Mouse (Mus musculus) cortical plate, adult 2 months (tissue): ENCODE data around the gene Pcbp1. TPM values are rescaled to one million over a fixed set of nuclear protein-coding genes. Genes with fewer than 3 reads are reported as not detected.
A peak's percentile ranks its signal among the peaks of the same experiment; 100 is the strongest.

Experiments
- H3K27ac ChIP-seq: fragments of 200-500 bp; 2 replicates; pipeline ENCODE4 v1.5.1; 2012; ENCODE audit warnings: low read length, control low read depth, inconsistent platforms; ENCODE audit not compliant: insufficient read depth
- H3K4me1 ChIP-seq: fragments of 200-500 bp; 2 replicates; pipeline ENCODE4 v1.6.1; 2011; ENCODE audit warnings: low read length; ENCODE audit not compliant: control insufficient read depth, insufficient read depth
- H3K4me3 ChIP-seq: fragments of 200-500 bp; 2 replicates; pipeline ENCODE4 v1.5.1; 2011; ENCODE audit warnings: mild to moderate bottlenecking, low read length, control low read depth; ENCODE audit not compliant: insufficient read depth
- CTCF ChIP-seq: fragments of 200-500 bp; IDR thresholded peaks from 2 replicates; pipeline ENCODE4 v1.5.1; 2011; ENCODE audit warnings: mild to moderate bottlenecking, control low read depth, low read length; ENCODE audit not compliant: insufficient read depth; ENCODE audit errors: extremely low read depth
- POLR2A ChIP-seq: fragments of 200-500 bp; IDR thresholded peaks from 2 replicates; pipeline ENCODE4 v1.6.1; 2011; ENCODE audit warnings: mild to moderate bottlenecking, low read length, control low read depth; ENCODE audit not compliant: insufficient read depth; ENCODE audit errors: extremely low read depth
- polyA plus RNA-seq: library from polyadenylated mRNA; depleted of rRNA; stranded (reverse); fragments of >200 nt; gene quantifications from 2 replicates; pipeline ENCODE4 v1.2.3, GENCODE M21; 2012

Pcbp1 gene
- polyA plus RNA-seq, 1 experiment: 165 TPM

GRCm38 (mm10) chr6:86487358-86488148, 38.6 kb downstream of the Pcbp1 start:
- H3K4me1 ChIP-seq: peaks cover 6% of the 10 kb centered on the region
- peak overlapping the region; percentile 11 for H3K4me3 ChIP-seq
- TF ChIP-seq POLR2A (peak; percentile 85), CTCF (no peak)

DNA sequence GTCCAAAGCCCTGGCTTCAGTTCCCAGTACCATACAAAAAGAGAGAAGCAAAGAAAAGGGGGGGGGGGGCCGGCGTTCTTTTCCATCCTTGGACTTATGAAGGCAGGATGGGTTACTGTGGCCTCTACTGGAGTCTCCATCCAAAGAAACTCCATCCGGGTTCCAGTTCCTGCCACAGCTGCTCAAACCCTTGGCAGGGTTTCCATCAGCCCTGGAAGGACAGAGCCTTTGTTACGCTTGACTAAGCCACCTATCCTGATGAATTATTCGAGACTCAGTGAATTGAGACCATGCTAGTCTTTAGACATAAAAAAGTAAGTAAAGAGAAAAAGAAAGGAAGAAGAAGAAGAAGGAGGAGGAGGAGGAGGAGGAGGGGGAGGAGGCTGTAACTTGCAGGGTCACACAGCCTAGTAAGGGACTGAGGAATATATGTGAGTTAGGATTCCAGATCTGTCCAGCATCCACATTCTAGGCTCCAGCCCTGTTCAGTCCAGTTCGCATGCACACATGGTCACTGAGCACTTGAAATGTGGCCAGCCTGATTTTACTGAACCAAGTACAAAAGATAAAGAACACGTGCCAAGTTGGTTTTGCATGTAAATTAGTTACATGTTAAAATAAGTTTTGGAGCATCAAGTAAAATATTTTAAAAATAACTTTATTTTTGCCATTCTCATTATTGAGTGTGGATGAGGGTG, 40.0 kb downstream of the Pcbp1 start:
- H3K4me1 ChIP-seq: peaks cover 6% of the 10 kb centered on the region
- H3K27ac ChIP-seq: no peak overlapping the region
- H3K4me3 ChIP-seq: no peak overlapping the region
- TF ChIP-seq CTCF (no peak), POLR2A (no peak)

More at GRCm38 (mm10) chr6:86487358-86488148, 38.6 kb downstream of the Pcbp1 start:
- H3K27ac ChIP-seq: peak overlapping the region; percentile 90

DNA sequence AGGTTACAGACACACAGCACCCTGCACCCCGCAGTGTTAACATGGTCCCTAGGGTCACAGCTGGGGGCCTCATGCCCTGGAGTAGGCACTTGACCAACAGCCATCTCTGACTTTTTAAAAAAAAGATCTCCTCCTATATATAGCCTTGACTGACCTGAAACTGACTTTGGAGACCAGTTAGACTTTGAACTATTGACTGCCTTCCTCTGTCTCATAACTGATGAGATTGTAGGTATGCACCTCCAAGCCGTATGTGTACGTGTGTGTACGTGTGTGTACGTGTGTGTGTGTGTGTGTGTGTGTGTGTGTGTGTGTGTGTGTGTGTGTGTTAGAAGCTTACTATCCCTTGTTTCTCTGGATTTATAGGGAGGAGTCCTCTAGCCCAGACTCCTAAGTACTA, 44.2 kb downstream of the Pcbp1 start:
- TF ChIP-seq POLR2A (no peak), CTCF (no peak)
- H3K4me1 ChIP-seq: no peaks in the 10 kb centered on the region; the same call in 1 of the 2 replicates

GRCm38 (mm10) chr6:86480189-86480831, 45.8 kb downstream of the Pcbp1 start:
- no peak for TF ChIP-seq CTCF
- no peak for TF ChIP-seq POLR2A
- H3K27ac ChIP-seq: peak overlapping the region; percentile 63

More for the DNA sequence above, 44.2 kb downstream of the Pcbp1 start:
- no peak overlapping the region for H3K27ac ChIP-seq
- H3K4me3 ChIP-seq: no peak overlapping the region

GRCm38 (mm10) chr6:86479816-86480188, 46.3 kb downstream of the Pcbp1 start:
- TF ChIP-seq POLR2A (no peak), CTCF (no peak)
- no peak overlapping the region for H3K4me3 ChIP-seq
- H3K27ac ChIP-seq: no peak overlapping the region
- no peaks in the 10 kb centered on the region; the same call in 1 of the 2 replicates for H3K4me1 ChIP-seq

More at GRCm38 (mm10) chr6:86480189-86480831, 45.8 kb downstream of the Pcbp1 start:
- H3K4me1 ChIP-seq: no peaks in the 10 kb centered on the region; the same call in 1 of the 2 replicates
- H3K4me3 ChIP-seq: no peak overlapping the region

DNA sequence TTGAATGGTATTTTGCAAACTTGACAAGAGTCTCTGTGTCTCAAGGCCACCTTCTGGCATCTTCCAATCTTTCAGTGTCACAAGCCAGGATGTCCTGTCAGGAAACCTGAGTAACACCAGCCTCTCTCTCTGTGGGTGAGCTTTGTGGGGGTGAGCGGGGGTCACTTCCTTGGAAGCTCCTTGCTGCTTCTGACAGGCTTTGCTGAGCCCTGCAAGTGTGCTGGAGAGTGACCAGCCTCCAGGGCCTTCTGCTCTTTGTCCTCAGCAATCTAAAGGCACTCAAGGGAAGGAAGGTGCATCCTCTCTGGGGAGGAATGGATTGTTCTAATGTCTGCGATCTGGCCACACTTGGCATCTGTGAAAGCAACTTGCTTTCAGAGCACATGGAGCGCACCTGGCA, 46.8 kb downstream of the Pcbp1 start:
- H3K4me3 ChIP-seq: no peak overlapping the region
- TF ChIP-seq CTCF (no peak), POLR2A (no peak)
- H3K4me1 ChIP-seq: no peaks in the 10 kb centered on the region; the same call in 1 of the 2 replicates
- no peak overlapping the region for H3K27ac ChIP-seq

- Histone ChIP-seq H3K27ac (no peak overlapping the region), H3K4me3 (no peak overlapping the region), H3K4me1 (peaks cover 1% of the 10 kb centered on the region; the same call in 1 of the 2 replicates)
- TF ChIP-seq CTCF (no peak), POLR2A (no peak)
These were observed 49.2 kb downstream of the Pcbp1 start for GRCm38 (mm10) chr6:86476931-86477330.

DNA sequence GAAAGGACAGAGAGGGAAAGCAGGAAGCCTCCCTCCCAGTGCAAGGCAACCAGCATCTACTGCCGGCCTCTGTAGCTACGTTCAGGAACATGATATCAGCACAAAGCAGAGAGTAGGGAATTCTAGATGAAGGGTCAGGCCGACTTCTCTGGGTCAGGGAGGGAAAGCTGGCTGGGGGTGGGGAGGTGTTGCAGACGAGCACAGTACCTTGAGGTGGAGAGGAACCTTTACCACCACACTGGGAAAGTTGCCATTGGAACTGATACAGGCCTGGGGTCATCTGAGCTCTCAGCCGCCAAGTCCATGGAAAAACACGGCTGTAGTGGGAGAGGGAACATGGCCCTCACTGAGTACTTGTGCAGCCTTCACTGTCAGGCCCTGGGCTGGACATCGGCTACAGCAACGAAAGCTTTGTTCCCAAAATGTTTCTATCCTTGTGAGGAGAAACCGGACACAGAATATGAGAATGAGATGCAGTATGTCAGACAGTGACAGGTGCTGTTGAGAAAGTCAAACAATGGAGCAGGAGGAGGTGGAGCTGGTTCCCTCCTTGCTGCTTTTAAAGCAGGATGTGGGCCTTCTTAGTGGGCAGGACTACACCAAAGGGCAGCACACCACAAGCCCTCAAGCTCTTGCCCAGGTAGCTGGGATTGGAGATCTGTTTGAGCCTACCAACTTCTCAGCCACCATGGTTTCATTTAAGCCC, 50.5 kb downstream of the Pcbp1 start:
- H3K4me3 ChIP-seq: no peak overlapping the region
- no peak overlapping the region for H3K27ac ChIP-seq
- H3K4me1 ChIP-seq: peaks cover 1% of the 10 kb centered on the region; the same call in 1 of the 2 replicates
- TF ChIP-seq CTCF (no peak), POLR2A (no peak)
